Mouse (Mus musculus) kidney, postnatal 14 days (tissue): ENCODE data around the gene Dennd6a.
"Not testable (repeated sequence)": the region's sequence is repeated elsewhere in the genome, so short reads cannot be mapped to it uniquely, and the experiment has no call there.

Experiments used
- DNase-seq: peaks from one replicate; pipeline ENCODE4 v3.0.0; 2022; ENCODE audit warnings: mixed read lengths

Dennd6a gene

DNA sequence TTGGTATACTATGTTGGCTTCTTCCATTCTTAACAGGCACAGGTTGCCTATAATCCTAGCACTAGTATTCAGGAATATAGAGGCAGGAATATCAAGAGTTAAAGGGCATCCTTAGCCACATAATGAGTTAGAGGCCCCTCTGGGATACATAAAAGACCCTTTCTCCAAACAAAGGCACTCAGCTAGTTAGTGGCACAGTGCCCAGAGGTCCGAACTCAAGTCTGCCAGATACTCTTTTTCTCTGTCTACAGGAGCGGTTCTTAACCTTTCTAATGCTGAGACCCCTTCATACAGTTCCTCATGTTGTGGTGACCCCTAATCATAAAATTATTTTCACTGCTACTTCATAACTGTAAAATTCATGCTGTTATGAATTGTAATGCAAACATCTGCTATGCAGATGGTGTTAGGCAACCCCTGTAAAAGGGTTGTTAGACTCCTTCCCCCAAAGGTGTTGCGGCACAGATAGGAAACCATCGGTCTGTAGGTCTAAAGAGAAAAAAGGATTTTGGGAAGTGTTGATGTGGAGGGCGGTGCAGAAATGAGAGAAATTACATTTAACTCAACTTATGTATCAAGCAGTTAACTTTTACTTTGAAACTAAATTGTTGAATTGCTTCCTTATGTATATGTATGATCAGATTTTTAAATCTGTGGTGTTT is 72.5 kb downstream of the Dennd6a start:
- no peak for DNase-seq

GRCm38 (mm10) chr14:26647811-26648210 is 74.2 kb downstream of the Dennd6a start:
- no peak for DNase-seq

- no peak for DNase-seq
These were observed 78.2 kb downstream of the Dennd6a start for GRCm38 (mm10) chr14:26651901-26652300.

GRCm38 (mm10) chr14:26658178-26658577 is 84.5 kb downstream of the Dennd6a start:
- no peak for DNase-seq

GRCm38 (mm10) chr14:26660233-26660632 is 86.6 kb downstream of the Dennd6a start:
- no peak for DNase-seq

GRCm38 (mm10) chr14:26662016-26662415 is 88.4 kb downstream of the Dennd6a start:
- no peak for DNase-seq

- no peak for DNase-seq
These were observed 88.8 kb downstream of the Dennd6a start for GRCm38 (mm10) chr14:26662488-26662887.

- DNase-seq, result no peak
These were observed 90.2 kb downstream of the Dennd6a start for GRCm38 (mm10) chr14:26663851-26664250.

DNA sequence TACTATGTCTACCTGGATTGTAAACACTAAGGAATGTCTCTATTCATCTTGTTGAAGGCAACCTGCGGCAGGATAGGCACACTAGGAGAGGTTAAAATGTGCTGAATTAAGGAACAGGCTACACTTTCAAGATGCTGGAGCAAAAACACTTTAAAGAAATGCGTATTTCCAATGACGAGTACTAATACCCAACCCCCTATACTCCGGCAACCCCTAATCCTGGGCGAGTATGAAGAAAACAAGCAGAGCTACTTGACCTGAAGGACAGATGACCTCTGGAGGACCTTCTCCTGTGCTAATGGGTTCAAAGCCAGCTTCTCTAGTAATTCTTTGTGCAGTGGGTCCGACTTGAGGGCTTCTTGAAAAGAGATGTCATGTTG is 94.3 kb downstream of the Dennd6a start:
- no peak for DNase-seq

- DNase-seq, result peak; percentile 27
These were observed 95.0 kb downstream of the Dennd6a start for GRCm38 (mm10) chr14:26668371-26669291.

- DNase-seq, result peak; percentile 91
These were observed 95.8 kb downstream of the Dennd6a start, which contains the start of gene Pde12 for GRCm38 (mm10) chr14:26669292-26670073. Gene Pde12 (minus strand): TSS chr14:26669883.

- DNase-seq, result no peak
These were observed 97.3 kb downstream of the Dennd6a start for GRCm38 (mm10) chr14:26670964-26671363.

DNA sequence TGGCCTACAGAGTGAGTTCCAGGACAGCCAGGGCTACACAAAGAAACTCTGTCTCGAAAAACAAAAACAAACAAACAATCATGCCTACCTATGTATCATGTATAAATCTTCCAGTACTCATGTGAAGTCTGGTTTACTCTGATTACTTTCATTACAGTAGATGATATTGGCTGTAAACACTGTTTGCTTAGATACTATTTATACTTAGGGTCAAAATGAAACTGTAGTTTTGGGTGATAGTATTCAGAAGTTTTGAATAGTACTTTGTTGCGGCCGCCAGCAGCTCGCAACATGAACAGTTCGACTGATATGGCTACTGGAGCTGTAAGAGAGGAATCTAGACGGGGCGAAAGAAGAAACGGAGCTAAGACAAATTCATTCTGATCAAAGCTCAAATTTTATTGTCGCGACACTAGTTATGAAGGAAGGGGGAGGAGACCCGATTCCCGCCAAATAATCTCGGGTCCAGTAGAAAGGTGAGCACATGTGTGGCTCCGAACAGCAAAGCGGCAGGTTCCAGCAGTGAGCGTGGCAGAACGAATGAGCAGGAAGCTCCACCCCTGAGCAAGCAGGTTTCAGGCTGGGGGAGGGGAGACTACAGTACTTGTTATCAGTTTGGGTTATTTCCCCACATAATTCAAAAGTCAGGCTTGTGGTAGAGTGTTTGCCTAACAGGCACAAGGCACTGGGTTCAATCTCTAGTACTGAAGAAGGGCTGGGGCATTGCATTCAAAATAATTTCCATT is 98.4 kb downstream of the Dennd6a start:
- DNase-seq, result not testable (repeated sequence)

GRCm38 (mm10) chr14:26674476-26675169 is 101.0 kb downstream of the Dennd6a start:
- DNase-seq, result peak; percentile 41

DNA sequence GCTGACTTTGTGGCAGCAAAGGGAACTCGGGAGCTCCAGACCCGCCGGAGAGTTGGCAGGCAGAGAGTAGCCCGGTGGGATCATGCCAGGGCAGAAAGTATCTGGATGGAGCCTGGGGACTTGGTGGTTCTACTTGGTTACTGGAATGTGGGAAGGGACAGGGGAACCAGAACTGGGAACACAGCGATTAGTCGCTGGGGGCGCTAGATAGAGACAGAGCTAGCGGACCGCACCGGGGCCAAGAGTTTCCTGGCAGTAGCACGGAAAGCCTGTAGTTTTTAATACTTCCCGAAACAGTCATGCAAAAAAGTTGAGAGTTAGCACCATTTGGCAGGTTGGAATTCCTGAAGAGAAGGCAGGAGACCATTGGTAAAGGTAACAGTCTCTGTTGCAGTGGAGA is 101.7 kb downstream of the Dennd6a start:
- peak; percentile 70 for DNase-seq

- no peak for DNase-seq
These were observed 102.1 kb downstream of the Dennd6a start for GRCm38 (mm10) chr14:26675791-26676190.
